Comparison of ENCODE assay signal across 29 mouse cellular contexts in the genomic region with DNA sequence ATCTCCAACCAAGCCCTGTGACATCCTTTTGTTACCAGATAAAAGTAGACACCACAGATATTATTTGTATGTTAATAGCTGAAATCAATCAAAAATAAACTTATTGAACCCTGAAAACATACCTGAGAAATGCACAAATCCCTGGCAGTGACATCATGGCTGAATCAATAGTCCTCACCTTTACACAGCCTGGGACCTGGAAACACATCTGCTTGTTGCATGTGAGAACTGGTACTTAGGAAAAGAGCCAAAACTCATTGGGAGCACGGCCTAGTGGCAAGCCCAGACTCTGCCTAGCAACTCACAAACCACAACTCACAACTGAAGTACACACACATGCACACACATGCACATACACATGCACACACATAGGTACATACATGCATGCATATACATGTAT.
"Had no signal": no experiment of that assay in that cellular context is flagged by ENCODE, and none has a peak within 500 bp of the region (broad histone marks: within the 10 kb centered on the region; RNA-seq: fewer than 3 reads in every experiment).

No protein-coding gene starts in this region.

- H3K4me3 ChIP-seq: embryonic facial prominence, embryonic 10.5 days; embryonic facial prominence, embryonic 12.5 days; embryonic facial prominence, embryonic 13.5 days; embryonic facial prominence, embryonic 15.5 days; erythroblast, embryonic 14.5 days; forebrain, embryonic 10.5 days; forebrain, embryonic 12.5 days; forebrain, embryonic 13.5 days; forebrain, embryonic 15.5 days; gastrocnemius, adult 2 months; heart, adult 2 months had no signal

- DNase-seq: cerebellum, adult 18-20 months; cerebellum, adult 2 months; cerebellum, adult 8-10 months; cerebellum, adult 9-10 months; cerebellum, adult 9-11 months; cerebellum, postnatal 10 days; cerebellum, postnatal 14 days; cerebellum, postnatal 25 days; cerebellum, postnatal 36 days; embryo, embryonic 11 days; forebrain, postnatal 0 days; gastrocnemius, adult 2 months; gastrocnemius, postnatal 10 days; gastrocnemius, postnatal 14 days; gastrocnemius, postnatal 25 days; gastrocnemius, postnatal 36 days; heart, adult 11 months; heart, adult 18-20 months; heart, adult 2 months had no signal

- ATAC-seq: forebrain, embryonic 13.5 days; forebrain, embryonic 15.5 days; forebrain, embryonic 16.5 days; forebrain, postnatal 0 days had no signal

- H3K4me1 ChIP-seq: embryonic facial prominence, embryonic 10.5 days; embryonic facial prominence, embryonic 12.5 days; embryonic facial prominence, embryonic 13.5 days; embryonic facial prominence, embryonic 15.5 days had no signal

- H3K27ac ChIP-seq: embryonic facial prominence, embryonic 10.5 days; embryonic facial prominence, embryonic 12.5 days; embryonic facial prominence, embryonic 13.5 days; embryonic facial prominence, embryonic 15.5 days; forebrain, embryonic 10.5 days; forebrain, embryonic 12.5 days; forebrain, embryonic 13.5 days; forebrain, embryonic 15.5 days; gastrocnemius, adult 2 months; heart, adult 2 months had no signal

- H3K4me2 ChIP-seq: embryonic facial prominence, embryonic 12.5 days; embryonic facial prominence, embryonic 13.5 days; embryonic facial prominence, embryonic 15.5 days; forebrain, embryonic 12.5 days; forebrain, embryonic 13.5 days; forebrain, embryonic 15.5 days had no signal

- H3K9me3 ChIP-seq: embryonic facial prominence, embryonic 10.5 days; embryonic facial prominence, embryonic 12.5 days; embryonic facial prominence, embryonic 13.5 days; embryonic facial prominence, embryonic 15.5 days; forebrain, embryonic 10.5 days; forebrain, embryonic 12.5 days; forebrain, embryonic 13.5 days; forebrain, embryonic 15.5 days had no signal

- H3K27me3 ChIP-seq: embryonic facial prominence, embryonic 12.5 days; embryonic facial prominence, embryonic 13.5 days; embryonic facial prominence, embryonic 15.5 days; forebrain, embryonic 15.5 days had no signal

- H3K36me3 ChIP-seq: embryonic facial prominence, embryonic 10.5 days; embryonic facial prominence, embryonic 12.5 days; embryonic facial prominence, embryonic 13.5 days; embryonic facial prominence, embryonic 15.5 days; forebrain, embryonic 10.5 days; forebrain, embryonic 12.5 days; forebrain, embryonic 15.5 days had no signal

- H3K9ac ChIP-seq: embryonic facial prominence, embryonic 12.5 days; embryonic facial prominence, embryonic 13.5 days; embryonic facial prominence, embryonic 15.5 days; forebrain, embryonic 12.5 days; forebrain, embryonic 13.5 days; forebrain, embryonic 15.5 days; forebrain, postnatal 0 days had no signal
